Mouse (Mus musculus) regulatory T cell (primary cell): ENCODE measurements around the gene Speer4c.
"Not testable (repeated sequence)": the region's sequence is repeated elsewhere in the genome, so short reads cannot be mapped to it uniquely, and the experiment has no call there.

Experiments
- in situ Hi-C: fragments of 300-600 bp; cut with MboI, MseI; formaldehyde crosslinking; loops from one replicate; pipeline ENCODE4 v1.15.1; 2025; ENCODE audit warnings: high pct_unique_total_duplicates

Speer4c gene

DNA sequence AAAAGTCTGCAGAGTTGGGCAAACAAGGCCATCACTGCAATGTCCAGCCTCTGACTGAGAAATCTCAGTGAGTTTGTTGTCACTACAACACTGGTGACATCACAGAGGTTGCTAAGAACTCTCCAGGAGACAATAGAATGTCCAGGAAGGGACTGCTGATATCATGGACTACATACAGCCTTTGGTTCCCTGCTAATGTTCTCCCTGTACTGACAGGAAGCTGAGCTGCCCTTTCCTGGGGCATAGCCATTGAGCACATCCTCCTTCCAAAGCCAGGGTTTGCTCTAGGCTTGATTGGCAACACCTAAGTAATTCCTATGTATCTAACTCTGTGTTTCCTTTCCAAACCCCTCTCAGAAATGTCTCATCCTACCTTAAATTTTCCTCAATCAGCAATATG, at the start of gene Speer4c:
Gene Speer4c (minus strand): TSS at position 101 of the 400 bp plus-strand sequence.
- in situ Hi-C loops = loop anchor here (10.0 to 25.0 kb wide), 2 partner anchors 59 to 1173 kb away; partner anchors contain the start of gene 4930572O03Rik

DNA sequence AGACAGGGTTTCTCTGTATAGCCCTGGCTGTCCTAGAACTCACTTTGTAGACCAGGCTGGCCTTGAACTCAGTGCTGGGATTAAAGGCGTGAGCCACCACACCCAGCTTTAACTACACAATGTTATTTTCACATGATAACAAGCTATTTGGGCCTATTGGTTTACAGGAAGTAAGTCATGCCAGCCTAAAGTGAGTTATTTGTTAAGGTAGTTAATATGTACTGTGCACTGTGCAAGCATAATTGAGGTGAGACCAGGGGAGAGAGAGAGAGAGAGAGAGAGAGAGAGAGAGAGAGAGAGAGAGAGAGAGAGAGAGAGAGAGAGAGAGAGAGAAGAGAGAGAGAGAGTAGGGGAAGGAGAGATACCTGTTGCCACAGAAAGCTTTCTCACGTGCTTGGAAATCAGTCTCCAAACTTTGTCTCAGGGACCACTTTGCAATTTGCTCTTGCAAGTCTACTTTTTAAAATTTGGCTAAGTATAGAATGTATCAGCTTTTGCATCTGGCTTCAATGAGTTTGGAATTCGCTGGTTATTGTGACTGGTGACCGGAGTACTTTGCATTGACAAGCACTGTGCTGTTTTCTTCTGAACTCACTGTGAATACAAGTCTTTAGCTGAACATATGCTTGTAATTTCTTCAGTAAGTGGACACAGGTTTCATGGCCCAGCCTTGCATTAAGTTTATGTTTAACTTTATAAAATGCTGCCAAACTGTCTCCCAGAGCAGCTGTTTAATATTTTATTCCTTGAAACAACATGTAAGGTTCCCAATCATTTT, 33.6 kb upstream of the Speer4c start:
- in situ Hi-C loops = loop anchor here (10.0 kb wide), 1 partner anchor 627 kb away; no protein-coding TSS in a partner anchor

DNA sequence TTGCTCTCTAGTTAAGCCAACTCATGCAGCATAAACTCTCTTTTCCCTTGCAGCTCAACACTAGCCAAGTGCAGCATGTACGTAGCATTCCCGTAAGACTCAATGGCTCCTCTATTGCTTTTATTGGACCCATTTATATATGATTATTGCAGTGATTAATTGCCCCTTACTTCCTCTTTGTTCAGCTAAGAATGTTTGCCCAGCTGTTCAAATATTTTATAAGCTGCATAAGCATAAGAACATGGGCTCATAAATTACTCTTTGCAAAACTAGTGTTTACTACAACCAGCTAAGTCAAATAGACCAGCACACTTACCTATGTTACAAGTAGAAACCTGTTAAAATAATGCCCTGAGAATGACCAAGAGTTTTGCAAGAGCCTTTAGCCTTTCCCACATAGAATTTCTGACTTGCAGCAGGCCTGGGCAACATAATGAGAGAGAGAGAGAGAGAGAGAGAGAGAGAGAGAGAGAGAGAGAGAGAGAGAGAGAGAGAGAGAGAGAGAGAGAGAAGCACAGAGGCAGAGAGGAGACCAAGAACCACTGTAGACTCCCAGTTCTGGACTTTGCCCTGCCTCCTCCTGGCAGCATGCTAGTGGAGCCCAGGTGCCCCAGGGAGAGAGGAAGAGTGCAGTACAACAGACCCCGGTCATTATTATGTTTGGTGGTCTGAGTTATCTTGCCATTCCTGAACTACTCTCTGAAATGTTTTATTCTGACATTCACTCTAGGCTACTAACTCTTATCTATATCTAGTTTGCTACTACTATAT, 20.2 kb upstream of the Speer4c start:
- in situ Hi-C loops = no loop called here

DNA sequence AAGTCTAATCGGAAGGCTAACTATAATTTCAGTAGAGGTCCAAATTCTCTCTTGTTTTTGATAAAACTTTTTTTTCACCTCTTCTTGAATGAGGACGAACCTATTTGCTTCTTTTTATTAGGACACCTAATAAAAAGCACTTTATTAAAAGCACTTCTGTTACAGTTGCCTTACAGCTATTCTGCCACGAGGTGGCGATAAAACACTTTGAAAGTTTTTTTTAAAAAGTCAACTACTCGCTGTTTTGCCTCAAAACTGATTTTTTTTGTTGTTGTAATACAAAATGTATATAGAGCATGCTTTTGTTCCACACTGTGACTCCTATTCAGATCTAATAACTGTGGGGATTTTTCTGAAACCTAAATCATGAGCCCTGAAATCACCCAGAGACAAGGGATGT, 11.2 kb downstream of the Speer4c start:
- in situ Hi-C loops = loop anchor here (10.0 to 25.0 kb wide), 2 partner anchors 602 to 1184 kb away; no protein-coding TSS in a partner anchor

DNA sequence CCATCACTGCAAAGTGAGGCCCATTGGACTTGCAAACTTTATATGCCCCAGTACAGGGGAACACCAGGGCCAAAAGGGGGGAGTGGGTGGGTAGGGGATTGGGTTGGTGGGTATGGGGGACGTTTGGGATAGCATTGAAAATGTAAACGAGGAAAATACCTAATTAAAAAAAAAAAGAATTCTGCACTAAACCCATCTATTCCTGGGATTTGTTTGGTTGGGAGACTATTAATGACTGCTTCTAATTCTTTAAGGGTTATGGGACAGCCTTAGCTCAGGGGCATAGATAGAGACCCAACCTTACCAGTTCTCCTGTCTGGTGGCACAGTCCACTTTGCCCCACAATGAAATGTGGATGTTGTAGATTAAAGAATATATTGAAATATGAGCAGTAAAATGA, 16.4 kb downstream of the Speer4c start:
- in situ Hi-C loops = loop anchor here (5.0 to 25.0 kb wide), 2 partner anchors 635 to 740 kb away; no protein-coding TSS in a partner anchor

DNA sequence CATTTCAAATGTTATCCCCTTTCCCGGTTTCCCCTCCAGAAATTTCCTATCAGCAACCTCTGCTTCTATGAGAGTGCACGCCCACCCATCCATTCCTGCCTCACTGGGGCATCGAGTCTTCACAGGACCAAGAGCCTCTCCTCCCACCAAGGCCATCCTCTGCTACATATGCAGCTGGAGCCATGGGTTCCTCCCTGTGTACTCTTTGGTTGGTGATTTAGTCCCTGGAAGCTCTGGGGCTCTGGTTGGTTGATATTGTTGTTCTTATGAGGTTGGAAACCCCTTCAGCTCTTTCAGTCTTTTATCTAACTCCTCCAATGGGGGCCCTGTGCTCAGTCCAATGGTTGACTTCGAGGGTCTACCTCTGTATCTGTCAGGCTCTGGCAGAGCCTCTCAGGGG, 22.2 kb downstream of the Speer4c start:
- in situ Hi-C loops = loop anchor here (5.0 to 25.0 kb wide), 2 partner anchors 180 to 630 kb away; no protein-coding TSS in a partner anchor

DNA sequence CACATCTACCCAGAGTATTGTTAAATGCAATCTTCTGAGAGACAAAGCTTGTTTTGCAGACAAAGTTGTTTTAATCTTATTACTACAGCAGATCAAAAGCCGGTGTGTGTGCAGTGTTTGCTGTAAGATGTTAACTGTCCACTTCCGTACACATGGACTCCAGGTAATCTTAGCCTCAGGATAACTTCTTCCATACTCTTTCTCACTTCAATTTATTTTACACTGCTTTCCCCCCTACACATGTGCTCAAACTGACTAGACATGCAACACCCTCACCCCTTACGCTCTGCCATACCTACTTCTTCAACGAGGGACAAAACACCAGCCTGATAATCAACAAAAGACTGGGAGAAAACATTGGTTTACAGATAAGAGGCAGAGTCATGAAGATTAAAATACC, 23.2 kb downstream of the Speer4c start:
- in situ Hi-C loops = loop anchor here (5.0 to 25.0 kb wide), 2 partner anchors 179 to 629 kb away; no protein-coding TSS in a partner anchor

DNA sequence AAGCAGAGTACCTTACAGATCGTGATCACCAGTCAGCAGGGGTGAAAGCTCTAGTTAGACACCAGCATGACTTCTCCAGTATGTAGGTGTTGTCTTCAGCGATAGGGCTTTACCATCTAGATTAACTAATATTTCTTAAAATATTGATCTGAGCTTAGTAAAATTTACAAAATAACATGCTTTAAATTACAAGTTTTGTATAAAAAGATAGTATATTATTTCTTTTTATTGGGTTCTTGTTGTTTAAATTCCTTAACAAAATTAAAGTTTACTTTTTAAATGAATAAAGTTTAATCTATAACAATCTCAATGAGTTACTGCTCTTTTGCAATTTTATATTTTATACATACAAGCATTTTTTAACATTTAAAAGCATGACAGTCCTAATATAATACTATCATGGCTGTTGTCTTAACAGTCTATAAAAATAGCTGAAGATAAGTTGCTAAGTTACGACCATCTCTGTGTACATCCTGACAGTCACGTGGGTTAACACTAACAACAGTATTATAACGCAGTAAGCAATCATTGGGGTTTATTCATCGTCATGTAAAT, 24.3 kb downstream of the Speer4c start:
- in situ Hi-C loops = loop anchor here (5.0 to 25.0 kb wide), 2 partner anchors 177 to 627 kb away; no protein-coding TSS in a partner anchor

DNA sequence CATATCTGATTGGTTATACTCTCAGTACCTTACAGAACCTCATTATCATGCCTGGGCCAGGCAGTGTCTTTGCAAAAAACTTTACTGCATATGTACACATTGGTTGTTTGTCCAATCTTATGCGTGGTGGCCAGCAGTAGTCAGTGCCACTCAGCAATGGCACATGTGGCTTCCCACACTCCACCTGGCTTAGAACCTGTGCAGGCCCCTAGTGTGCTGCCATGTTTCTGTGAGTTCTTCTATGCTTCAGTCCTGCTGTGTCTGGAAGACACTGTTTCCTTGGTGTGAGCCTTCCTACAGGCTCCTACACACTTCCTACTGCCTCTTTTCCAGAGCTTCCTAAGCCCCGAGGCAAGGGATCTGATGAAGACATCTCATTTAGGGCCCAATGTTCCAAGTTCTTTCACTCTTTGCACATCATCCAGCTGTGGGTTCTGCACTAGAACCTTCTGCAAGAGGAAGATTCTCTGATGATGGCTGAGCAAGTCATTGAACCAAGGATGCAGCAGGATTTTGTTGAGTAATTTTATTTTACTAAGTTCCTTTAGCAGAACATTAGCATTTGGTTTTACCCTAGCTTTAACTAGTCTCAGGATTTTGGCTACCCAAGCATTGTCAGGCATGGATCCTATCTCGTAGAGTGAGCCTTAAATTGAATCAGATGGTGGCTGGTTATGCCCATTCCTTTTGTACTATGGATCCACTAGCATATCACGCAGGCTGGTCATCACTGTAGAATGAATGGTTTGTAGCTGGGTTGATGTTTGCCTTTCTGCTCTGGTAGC, 25.0 kb downstream of the Speer4c start:
- in situ Hi-C loops = loop anchor here (25.0 kb wide), 1 partner anchor 627 kb away; no protein-coding TSS in a partner anchor

DNA sequence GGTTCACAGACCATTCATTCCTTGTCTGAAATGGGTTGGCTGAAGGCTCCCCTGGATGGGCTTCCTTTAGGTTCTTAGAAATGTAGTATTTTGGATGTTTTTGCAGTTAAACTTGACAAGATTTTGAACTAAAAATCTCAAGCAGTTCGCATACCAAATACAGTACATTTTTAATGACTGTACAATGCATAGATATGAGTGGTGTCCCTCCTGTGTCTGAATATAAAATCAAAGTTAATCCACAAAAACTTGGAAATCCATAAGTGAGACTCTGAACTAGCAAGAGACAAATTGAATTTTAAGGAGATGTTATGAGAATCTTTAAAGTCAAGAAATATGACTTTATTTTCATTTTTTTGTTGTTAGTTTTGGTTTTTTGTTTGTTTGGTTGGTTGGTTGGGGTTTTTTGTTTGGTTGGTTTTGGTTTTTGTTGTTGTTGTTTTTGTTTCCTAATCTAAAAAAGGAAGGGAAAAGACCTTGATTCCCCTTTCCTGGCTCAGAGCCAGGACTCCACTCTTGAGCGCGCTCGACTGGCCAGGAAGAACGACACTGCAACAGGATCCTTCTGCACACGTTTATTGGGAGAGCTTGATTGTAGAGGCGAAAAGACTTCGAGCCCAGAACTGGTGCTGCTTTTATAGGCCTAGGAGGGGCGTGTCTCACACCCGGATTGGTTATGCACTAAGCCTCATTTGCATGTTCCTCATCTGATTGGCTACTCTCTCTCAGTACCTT, 32.6 kb downstream of the Speer4c start:
- in situ Hi-C loops = loop anchor here (5.0 to 25.0 kb wide), 2 partner anchors 619 to 684 kb away; no protein-coding TSS in a partner anchor

DNA sequence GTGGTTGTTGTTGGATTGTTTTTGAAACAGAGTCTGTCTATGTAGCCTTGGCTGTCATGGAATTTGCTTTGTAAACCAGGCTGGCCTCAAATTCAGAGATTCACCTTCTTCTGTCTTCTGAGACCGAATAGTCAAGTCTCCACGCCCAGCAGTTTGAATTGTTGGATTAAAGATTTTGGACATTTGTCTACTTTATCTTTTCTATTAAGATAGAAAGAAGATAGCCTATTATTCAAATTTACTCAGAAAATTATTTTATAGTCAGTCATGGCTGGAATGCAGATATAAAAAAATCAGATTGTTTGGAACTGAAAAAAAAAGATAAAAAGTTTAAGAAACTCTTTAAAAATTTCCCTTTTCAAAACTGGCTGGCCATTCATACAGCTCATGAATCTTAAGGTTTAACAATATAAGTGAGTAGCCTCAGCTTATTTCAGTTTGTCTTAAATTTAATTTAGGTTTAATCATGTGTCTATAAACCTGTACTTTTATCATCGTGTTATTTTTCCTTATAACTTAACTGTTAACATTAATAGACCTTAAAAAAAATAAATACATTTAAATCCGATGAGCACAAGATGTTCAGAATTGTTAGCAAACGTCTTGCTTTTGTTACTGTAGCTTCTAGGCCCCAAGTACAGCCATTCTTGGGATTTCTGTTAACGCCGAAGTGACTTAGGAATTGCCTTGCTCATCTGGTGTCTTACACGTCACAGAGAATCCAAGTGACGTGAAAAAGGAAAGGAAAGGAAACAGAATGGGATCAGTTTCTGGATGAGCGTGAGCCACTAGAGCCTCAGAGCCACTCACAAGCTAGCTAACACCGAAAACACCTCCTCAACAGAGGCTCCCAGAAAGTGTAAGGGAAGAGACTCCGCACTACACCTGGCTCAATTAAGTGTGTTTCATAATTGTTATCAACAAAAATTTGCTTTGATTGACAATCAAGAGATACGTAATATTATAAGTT, 33.8 kb downstream of the Speer4c start:
- in situ Hi-C loops = loop anchor here (5.0 to 25.0 kb wide), 2 partner anchors 618 to 683 kb away; no protein-coding TSS in a partner anchor

DNA sequence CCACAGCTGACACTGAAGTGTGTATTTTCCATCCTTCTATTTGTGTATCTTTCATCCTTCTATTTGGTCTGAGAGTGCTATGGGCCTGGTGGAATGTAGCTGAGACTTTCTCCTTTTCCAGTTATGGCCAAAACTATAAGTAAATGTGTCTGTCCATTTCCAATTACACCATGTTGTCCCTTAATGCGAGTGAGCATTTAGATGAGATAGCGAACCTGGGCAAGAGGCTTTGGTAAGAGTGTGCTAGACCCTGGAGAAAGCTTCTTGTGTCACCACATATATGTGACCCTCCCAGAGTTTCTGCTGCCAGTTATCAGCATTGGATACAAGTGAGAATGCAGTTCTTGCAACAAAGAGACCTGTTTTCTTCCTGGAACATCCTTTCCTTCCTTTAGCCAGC, 35.2 kb downstream of the Speer4c start:
- in situ Hi-C loops = loop anchor here (25.0 kb wide), 1 partner anchor 617 kb away; no protein-coding TSS in a partner anchor

DNA sequence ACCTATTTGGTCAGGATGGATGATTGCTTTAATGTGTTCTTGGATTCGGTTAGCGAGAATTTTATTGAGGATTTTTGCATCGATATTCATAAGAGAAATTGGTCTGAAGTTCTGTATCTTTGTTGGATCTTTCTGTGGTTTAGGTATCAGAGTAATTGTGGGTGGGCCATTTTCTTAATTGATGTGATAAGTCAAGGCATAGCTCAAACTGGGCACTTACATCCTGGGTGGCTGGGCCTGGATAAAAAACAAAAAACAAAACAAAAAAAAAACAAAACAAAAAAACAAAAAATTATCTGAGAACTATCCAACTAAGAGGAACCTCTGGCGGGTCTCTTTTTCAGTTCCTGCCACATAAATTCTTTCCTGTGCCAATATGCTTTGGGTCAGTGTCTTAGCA, 36.3 kb downstream of the Speer4c start:
- in situ Hi-C loops = loop anchor here (25.0 kb wide), 1 partner anchor 615 kb away; no protein-coding TSS in a partner anchor

DNA sequence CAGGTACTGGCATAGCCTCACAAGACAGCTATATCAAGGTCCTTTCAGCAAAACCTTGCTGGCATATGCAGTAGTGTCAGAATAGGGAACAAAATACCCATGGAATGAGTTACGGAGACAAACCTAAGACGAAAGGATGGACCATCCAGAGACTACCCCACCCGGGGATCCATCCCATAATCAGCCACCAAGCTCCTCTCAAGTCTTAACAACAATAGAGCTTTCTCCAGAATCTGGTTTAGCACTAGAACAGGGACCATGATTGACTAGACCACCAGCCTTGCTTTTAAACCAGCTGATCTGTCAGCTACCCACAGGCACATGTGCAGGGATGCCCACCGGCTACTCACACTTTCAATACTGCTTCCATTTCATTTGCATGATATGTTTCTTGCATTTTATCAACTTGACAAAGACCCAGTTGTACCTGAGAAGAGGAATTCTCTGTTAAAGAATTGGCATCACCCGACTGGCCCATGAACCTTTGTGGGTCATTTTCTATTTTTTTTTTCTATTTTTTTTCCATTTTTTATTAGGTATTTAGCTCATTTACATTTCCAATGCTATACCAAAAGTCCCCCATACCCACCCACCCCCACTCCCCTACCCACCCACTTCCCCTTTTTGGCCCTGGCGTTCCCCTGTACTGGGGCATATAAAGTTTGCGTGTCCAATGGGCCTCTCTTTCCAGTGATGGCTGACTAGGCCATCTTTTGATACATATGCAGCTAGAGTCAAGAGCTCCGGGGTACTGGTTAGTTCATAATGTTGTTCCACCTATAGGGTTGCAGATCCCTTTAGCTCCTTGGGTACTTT, 39.4 kb downstream of the Speer4c start:
- in situ Hi-C loops = loop anchor here (25.0 kb wide), 1 partner anchor 612 kb away; no protein-coding TSS in a partner anchor

DNA sequence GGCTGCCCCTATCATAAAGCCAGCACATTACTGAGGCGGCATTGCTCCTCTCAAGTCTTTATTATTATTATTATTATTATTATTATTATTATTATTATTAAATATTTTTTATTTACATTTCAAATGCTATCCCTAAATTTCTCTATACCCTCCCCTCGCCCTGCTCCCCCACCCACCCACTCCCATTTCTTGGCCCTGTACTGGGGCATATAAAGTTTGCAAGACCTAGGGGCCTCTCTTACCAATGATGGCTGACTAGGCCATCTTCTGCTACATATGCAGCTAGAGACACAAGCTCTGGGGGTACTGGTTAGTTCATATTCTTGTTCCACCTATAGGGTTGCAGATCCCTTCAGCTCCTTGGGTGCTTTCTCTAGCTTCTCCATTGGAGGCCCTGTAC, 40.1 kb downstream of the Speer4c start:
- in situ Hi-C loops = not testable (repeated sequence)

DNA sequence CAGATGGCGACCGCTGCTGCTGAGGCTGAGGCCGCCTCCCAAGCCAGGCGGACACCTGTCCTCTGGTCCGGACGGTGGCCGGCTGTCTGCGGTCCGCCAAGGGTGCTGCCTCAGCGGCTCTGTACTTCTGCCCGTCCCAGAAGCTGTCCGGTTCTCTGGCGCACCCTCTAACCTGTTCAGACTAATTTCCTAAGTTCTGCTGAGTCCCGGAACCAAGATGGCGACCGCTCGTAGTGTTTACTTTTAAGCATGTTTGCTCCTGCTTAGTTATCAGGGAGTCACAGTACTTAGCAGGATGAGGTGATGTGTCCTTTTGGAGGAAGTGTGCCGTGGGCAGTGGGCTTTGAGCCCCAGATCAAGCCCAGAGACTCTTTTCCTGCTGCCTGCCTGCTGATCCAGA, 43.3 kb downstream of the Speer4c start:
- in situ Hi-C loops = not testable (repeated sequence)

DNA sequence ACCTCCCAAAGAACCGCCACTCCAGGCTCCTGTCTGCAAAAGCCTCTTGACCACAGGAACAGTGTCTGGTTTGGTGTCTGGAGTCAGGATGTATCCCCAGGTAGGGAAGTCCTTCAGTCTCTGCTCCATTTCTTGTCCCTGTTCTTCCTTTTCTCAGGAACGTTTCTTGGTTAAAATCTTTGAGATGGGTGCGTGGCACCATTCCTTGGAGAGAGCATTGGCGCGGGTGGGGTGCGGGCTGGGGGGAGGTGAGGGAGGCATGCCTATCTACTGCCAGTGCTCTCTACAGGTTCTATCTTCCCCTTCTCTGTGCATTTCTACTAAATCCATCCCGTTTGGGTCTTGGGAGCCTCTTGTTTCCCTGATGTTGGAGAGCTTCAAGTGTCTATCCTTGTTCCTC, 50.2 kb downstream of the Speer4c start:
- in situ Hi-C loops = loop anchor here (5.0 kb wide), 1 partner anchor 182 kb away; no protein-coding TSS in a partner anchor
